Mouse (Mus musculus) embryonic facial prominence, embryonic 10.5 days (tissue): ENCODE results near the gene Adgra3. TPM values are rescaled to one million over a fixed set of nuclear protein-coding genes. Genes with fewer than 3 reads are reported as not detected.

Experiments used
- DNase-seq: peaks from one replicate; pipeline ENCODE4 v3.0.0-alpha.2; 2017; ENCODE audit warnings: low spot score
- H3K27ac ChIP-seq: fragments of 300-500 bp; sonication (generic); replicated peaks from 2 replicates; pipeline ENCODE4 v1.5.1; 2016; ENCODE audit warnings: mild to moderate bottlenecking
- H3K27me3 ChIP-seq: fragments of 300-500 bp; sonication (generic); replicated peaks from 2 replicates; pipeline ENCODE4 v1.6.1; 2016; ENCODE audit warnings: low read depth, mild to moderate bottlenecking; ENCODE audit not compliant: poor library complexity, severe bottlenecking
- H3K36me3 ChIP-seq: fragments of 300-500 bp; sonication (generic); replicated peaks from 2 replicates; pipeline ENCODE4 v1.6.1; 2016; ENCODE audit warnings: mild to moderate bottlenecking, moderate library complexity
- H3K4me1 ChIP-seq: fragments of 300-500 bp; sonication (generic); 2 replicates; pipeline ENCODE4 v1.6.1; 2016
- H3K4me3 ChIP-seq: fragments of 300-500 bp; sonication (generic); 2 replicates; pipeline ENCODE4 v1.5.1; 2016; ENCODE audit warnings: mild to moderate bottlenecking, moderate library complexity
- H3K9me3 ChIP-seq: fragments of 300-500 bp; sonication (generic); 2 replicates; pipeline ENCODE4 v1.6.1; 2016; ENCODE audit warnings: mild to moderate bottlenecking
- WGBS: fragments of 180-500 bp; shearing (Covaris S2); methylation state at CpG from one replicate; pipeline ENCODE4 v1.1.7; 2016; 5-methylcytosine and 5-hydroxymethylcytosine counted together
- polyA plus RNA-seq: library from polyadenylated mRNA; unstranded; fragments of >200 nt; fragmentation: Nextera tagmentation; extraction: Ambion mirVana; gene quantifications from 2 replicates; pipeline ENCODE4 v1.2.1, GENCODE M21; 2016

The Adgra3 gene
- polyA plus RNA-seq, 1 experiment from 2014 or later = 42.8 TPM

- Histone ChIP-seq H3K27ac (no peak overlapping the region), H3K9me3 (no peaks in the 10 kb centered on the region), H3K4me1 (peaks cover 23% of the 10 kb centered on the region), H3K27me3 (no peaks in the 10 kb centered on the region), H3K4me3 (no peak overlapping the region), H3K36me3 (peaks cover 21% of the 10 kb centered on the region)
- 94% methylated on average over 6 of the region's 6 CpGs for WGBS
- DNase-seq = no peak
Observed at GRCm38 (mm10) chr5:50045180-50045579, 13.6 kb downstream of the Adgra3 start.

GRCm38 (mm10) chr5:50043677-50044076 lies 15.1 kb downstream of the Adgra3 start:
- Histone ChIP-seq H3K27ac (no peak overlapping the region), H3K36me3 (peaks cover 9% of the 10 kb centered on the region; the same call in 1 of the 2 replicates), H3K9me3 (no peaks in the 10 kb centered on the region), H3K4me3 (no peak overlapping the region), H3K27me3 (no peaks in the 10 kb centered on the region), H3K4me1 (peaks cover 13% of the 10 kb centered on the region)
- WGBS = 90% methylated on average over 4 of the region's 4 CpGs
- no peak for DNase-seq

GRCm38 (mm10) chr5:50042274-50042943 lies 16.4 kb downstream of the Adgra3 start:
- Histone ChIP-seq H3K27ac (no peak overlapping the region), H3K27me3 (no peaks in the 10 kb centered on the region), H3K9me3 (no peaks in the 10 kb centered on the region), H3K4me1 (peaks cover 12% of the 10 kb centered on the region), H3K36me3 (peaks cover 4% of the 10 kb centered on the region; the same call in 1 of the 2 replicates), H3K4me3 (no peak overlapping the region)
- WGBS = 69% methylated on average over 7 of the region's 7 CpGs
- no peak for DNase-seq

- Histone ChIP-seq H3K36me3 (0 out of 2 replicates have a peak, but pooled peaks cover 2% of the 10 kb centered on the region), H3K9me3 (no peaks in the 10 kb centered on the region), H3K27me3 (no peaks in the 10 kb centered on the region), H3K4me3 (no peak overlapping the region), H3K27ac (no peak overlapping the region), H3K4me1 (peaks cover 18% of the 10 kb centered on the region)
- 91% methylated on average over 6 of the region's 6 CpGs for WGBS
- DNase-seq = no peak
Observed at GRCm38 (mm10) chr5:50039521-50039920, 19.3 kb downstream of the Adgra3 start.

- peaks cover 25% of the 10 kb centered on the region for H3K4me1 ChIP-seq
- no peak for DNase-seq
- WGBS = 84% methylated on average over 8 of the region's 8 CpGs
Observed at GRCm38 (mm10) chr5:50037666-50038065, 21.1 kb downstream of the Adgra3 start.

GRCm38 (mm10) chr5:50034900-50035514 lies 23.8 kb downstream of the Adgra3 start:
- no peak overlapping the region for H3K27ac ChIP-seq
- no peak for DNase-seq
- H3K4me3 ChIP-seq = no peak overlapping the region
- peaks cover 19% of the 10 kb centered on the region for H3K4me1 ChIP-seq
- no peaks in the 10 kb centered on the region for H3K27me3 ChIP-seq
- WGBS = 87% methylated on average over 8 of the region's 8 CpGs
- no peaks in the 10 kb centered on the region for H3K9me3 ChIP-seq
- 0 out of 2 replicates have a peak, but pooled peaks cover 7% of the 10 kb centered on the region for H3K36me3 ChIP-seq

More at GRCm38 (mm10) chr5:50037666-50038065, 21.1 kb downstream of the Adgra3 start:
- Histone ChIP-seq H3K27ac (no peak overlapping the region), H3K9me3 (no peaks in the 10 kb centered on the region), H3K36me3 (no peaks in the 10 kb centered on the region), H3K4me3 (no peak overlapping the region), H3K27me3 (no peaks in the 10 kb centered on the region)

GRCm38 (mm10) chr5:50034231-50034630 lies 24.6 kb downstream of the Adgra3 start:
- no peaks in the 10 kb centered on the region for H3K27me3 ChIP-seq
- no peak overlapping the region for H3K4me3 ChIP-seq
- no peak overlapping the region for H3K27ac ChIP-seq
- no peaks in the 10 kb centered on the region for H3K9me3 ChIP-seq
- 0 out of 2 replicates have a peak, but pooled peaks cover 11% of the 10 kb centered on the region for H3K36me3 ChIP-seq
- peaks cover 23% of the 10 kb centered on the region for H3K4me1 ChIP-seq
- 76% methylated on average over 6 of the region's 6 CpGs for WGBS
- no peak for DNase-seq

- peaks cover 23% of the 10 kb centered on the region for H3K4me1 ChIP-seq
- 0 out of 2 replicates have a peak, but pooled peaks cover 11% of the 10 kb centered on the region for H3K36me3 ChIP-seq
- no peak overlapping the region for H3K27ac ChIP-seq
- no peaks in the 10 kb centered on the region for H3K9me3 ChIP-seq
- H3K27me3 ChIP-seq = no peaks in the 10 kb centered on the region
- 71% methylated on average over 9 of the region's 9 CpGs for WGBS
- DNase-seq = no peak
- no peak overlapping the region for H3K4me3 ChIP-seq
Observed at GRCm38 (mm10) chr5:50033660-50034059, 25.1 kb downstream of the Adgra3 start.

- DNase-seq = no peak
- Histone ChIP-seq H3K9me3 (no peaks in the 10 kb centered on the region), H3K27ac (no peak overlapping the region), H3K4me3 (no peak overlapping the region), H3K36me3 (0 out of 2 replicates have a peak, but pooled peaks cover 11% of the 10 kb centered on the region), H3K27me3 (no peaks in the 10 kb centered on the region), H3K4me1 (peaks cover 19% of the 10 kb centered on the region)
- 73% methylated on average over 5 of the region's 5 CpGs for WGBS
Observed at GRCm38 (mm10) chr5:50032332-50032731, 26.5 kb downstream of the Adgra3 start.

- Histone ChIP-seq H3K4me3 (no peak overlapping the region), H3K4me1 (peaks cover 19% of the 10 kb centered on the region), H3K9me3 (no peaks in the 10 kb centered on the region), H3K36me3 (0 out of 2 replicates have a peak, but pooled peaks cover 11% of the 10 kb centered on the region), H3K27me3 (no peaks in the 10 kb centered on the region), H3K27ac (no peak overlapping the region)
- no peak for DNase-seq
- WGBS = 95% methylated on average over 2 of the region's 2 CpGs
Observed at GRCm38 (mm10) chr5:50031763-50032272, 27.0 kb downstream of the Adgra3 start.

GRCm38 (mm10) chr5:50031288-50031687 lies 27.5 kb downstream of the Adgra3 start:
- 95% methylated on average over 6 of the region's 6 CpGs for WGBS
- no peak for DNase-seq

GRCm38 (mm10) chr5:50029662-50030061 lies 29.1 kb downstream of the Adgra3 start:
- DNase-seq = no peak
- no peaks in the 10 kb centered on the region for H3K9me3 ChIP-seq
- peaks cover 14% of the 10 kb centered on the region for H3K4me1 ChIP-seq
- no peak overlapping the region for H3K4me3 ChIP-seq
- peaks cover 18% of the 10 kb centered on the region for H3K36me3 ChIP-seq
- H3K27me3 ChIP-seq = no peaks in the 10 kb centered on the region
- 89% methylated on average over 6 of the region's 6 CpGs for WGBS
- no peak overlapping the region for H3K27ac ChIP-seq

More at GRCm38 (mm10) chr5:50031288-50031687, 27.5 kb downstream of the Adgra3 start:
- H3K4me3 ChIP-seq = no peak overlapping the region
- H3K27me3 ChIP-seq = no peaks in the 10 kb centered on the region
- H3K9me3 ChIP-seq = no peaks in the 10 kb centered on the region
- H3K27ac ChIP-seq = no peak overlapping the region
- H3K36me3 ChIP-seq = 0 out of 2 replicates have a peak, but pooled peaks cover 11% of the 10 kb centered on the region
- H3K4me1 ChIP-seq = peaks cover 19% of the 10 kb centered on the region
